Mouse (Mus musculus) stomach, postnatal 0 days (tissue): Measurements from ENCODE around the gene Cd37. TPM values are rescaled to one million over a fixed set of nuclear protein-coding genes. Genes with fewer than 3 reads are reported as not detected.

Experiments used
- ATAC-seq: fragments of 200-750 bp; cut with Nextera tagmentation; 2 replicates; pipeline ENCODE4 v1.8.0; 2017; ENCODE audit not compliant: low FRiP score, low TSS enrichment
- DNase-seq: peaks from one replicate; pipeline ENCODE4 v3.0.0-alpha.2; 2016; ENCODE audit warnings: low spot score
- H3K27ac ChIP-seq: fragments of 300-500 bp; sonication (generic); replicated peaks from 2 replicates; pipeline ENCODE4 v1.5.1; 2014; ENCODE audit warnings: mild to moderate bottlenecking, control low read depth
- H3K27me3 ChIP-seq: fragments of 300-500 bp; sonication (generic); 2 replicates; pipeline ENCODE4 v1.6.1; 2014; ENCODE audit warnings: low read length; ENCODE audit not compliant: control insufficient read depth, insufficient read depth
- H3K36me3 ChIP-seq: fragments of 300-500 bp; sonication (generic); 2 replicates; pipeline ENCODE4 v1.6.1; 2014; ENCODE audit warnings: low read length, mixed read lengths; ENCODE audit not compliant: control insufficient read depth, insufficient read depth
- H3K4me1 ChIP-seq: fragments of 300-500 bp; sonication (generic); replicated peaks from 2 replicates; pipeline ENCODE4 v1.6.1; 2014; ENCODE audit warnings: antibody characterized with exemption; ENCODE audit not compliant: control insufficient read depth, insufficient read depth
- H3K4me2 ChIP-seq: fragments of 300-500 bp; sonication (generic); replicated peaks from 2 replicates; pipeline ENCODE4 v1.6.1; 2014; ENCODE audit warnings: low read depth, mild to moderate bottlenecking, control low read depth, moderate library complexity
- H3K4me3 ChIP-seq: fragments of 300-500 bp; sonication (generic); 2 replicates; pipeline ENCODE4 v1.5.1; 2014; ENCODE audit warnings: low read depth, low read length, control low read depth
- H3K9ac ChIP-seq: fragments of 300-500 bp; sonication (generic); 2 replicates; pipeline ENCODE4 v1.6.1; 2014; ENCODE audit warnings: mild to moderate bottlenecking, low read length, control low read depth, mixed read lengths
- H3K9me3 ChIP-seq: fragments of 300-500 bp; sonication (generic); 2 replicates; pipeline ENCODE4 v1.6.1; 2016; ENCODE audit warnings: low read length; ENCODE audit not compliant: control insufficient read depth
- CTCF ChIP-seq: IDR thresholded peaks from 2 replicates; pipeline ENCODE4 v1.5.1; 2016; ENCODE audit warnings: antibody characterized with exemption, low read depth, mild to moderate bottlenecking, moderate library complexity
- EP300 ChIP-seq: optimal IDR thresholded peaks from 2 replicates; pipeline ENCODE3; 2016; ENCODE audit warnings: antibody characterized with exemption
- WGBS: fragments of 180-500 bp; shearing (Covaris S2); extraction: QIAGEN DNeasy Blood & Tissue Kit; methylation state at CpG from one replicate; pipeline ENCODE4 v1.1.7; 2014; 5-methylcytosine and 5-hydroxymethylcytosine counted together
- polyA plus RNA-seq: library from polyadenylated mRNA; unstranded; fragments of >200 nt; fragmentation: Nextera tagmentation; extraction: Ambion mirVana; gene quantifications from 2 replicates; pipeline ENCODE4 v1.2.1, GENCODE M21; 2015

Cd37 gene
- polyA plus RNA-seq, 1 experiment from 2014 or later = 1.5 TPM

- Histone ChIP-seq H3K9ac (no peak overlapping the region), H3K4me3 (no peak overlapping the region), H3K4me1 (no peaks in the 10 kb centered on the region), H3K4me2 (no peak overlapping the region), H3K9me3 (no peaks in the 10 kb centered on the region), H3K27ac (no peak overlapping the region), H3K27me3 (no peaks in the 10 kb centered on the region), H3K36me3 (peaks cover 15% of the 10 kb centered on the region)
- no peak for TF ChIP-seq CTCF
- no peak for TF ChIP-seq EP300
- DNase-seq = peak; percentile 11
- 95% methylated on average over 18 of the region's 18 CpGs for WGBS
- no peak for ATAC-seq
Observed at GRCm38 (mm10) chr7:45228548-45228947, 10.4 kb downstream of the Cd37 start.

- Histone ChIP-seq H3K4me3 (no peak overlapping the region), H3K27ac (no peak overlapping the region), H3K9ac (no peak overlapping the region), H3K9me3 (no peaks in the 10 kb centered on the region), H3K27me3 (no peaks in the 10 kb centered on the region), H3K36me3 (peaks cover 16% of the 10 kb centered on the region), H3K4me1 (no peaks in the 10 kb centered on the region), H3K4me2 (no peak overlapping the region)
- DNase-seq = no peak
- TF ChIP-seq EP300 = no peak
- no peak for TF ChIP-seq CTCF
- no peak for ATAC-seq
- 96% methylated on average over 5 of the region's 5 CpGs for WGBS
Observed at GRCm38 (mm10) chr7:45226421-45226820, 12.5 kb downstream of the Cd37 start.

DNA sequence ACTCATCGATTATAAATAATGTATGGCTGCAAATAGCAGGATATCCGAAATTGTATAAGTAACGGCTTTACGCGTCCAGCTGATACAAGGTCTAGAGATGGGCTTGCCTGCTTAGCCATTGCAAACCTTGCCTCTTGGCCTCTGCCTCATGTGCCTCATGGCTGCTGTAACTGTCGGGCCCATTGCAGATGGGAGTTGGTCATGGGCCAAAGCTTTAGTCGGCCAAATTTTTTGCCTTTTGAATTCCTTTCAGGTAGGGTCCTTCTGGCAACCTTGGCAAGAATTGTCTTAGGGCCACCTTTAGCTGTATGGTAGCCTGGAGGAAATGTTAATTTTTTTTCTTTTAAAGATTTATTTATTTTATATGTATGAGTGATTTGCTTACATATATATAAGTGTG, 14.1 kb downstream of the Cd37 start:
- WGBS = 91% methylated on average over 7 of the region's 7 CpGs
- Histone ChIP-seq H3K4me1 (no peaks in the 10 kb centered on the region), H3K4me2 (no peak overlapping the region), H3K27ac (no peak overlapping the region), H3K9ac (no peak overlapping the region), H3K36me3 (peaks cover 24% of the 10 kb centered on the region), H3K9me3 (no peaks in the 10 kb centered on the region), H3K4me3 (no peak overlapping the region), H3K27me3 (no peaks in the 10 kb centered on the region)
- ATAC-seq = no peak
- DNase-seq = no peak
- TF ChIP-seq CTCF (no peak), EP300 (no peak)

- no peak for ATAC-seq
- H3K4me1 ChIP-seq = no peaks in the 10 kb centered on the region
- no peaks in the 10 kb centered on the region for H3K27me3 ChIP-seq
- no peak overlapping the region for H3K9ac ChIP-seq
- DNase-seq = no peak
- no peak overlapping the region for H3K27ac ChIP-seq
- no peak overlapping the region for H3K4me3 ChIP-seq
- H3K36me3 ChIP-seq = peaks cover 23% of the 10 kb centered on the region
- no peaks in the 10 kb centered on the region for H3K9me3 ChIP-seq
- H3K4me2 ChIP-seq = no peak overlapping the region
- 67% methylated on average over 2 of the region's 2 CpGs for WGBS
- no peak for TF ChIP-seq CTCF
- TF ChIP-seq EP300 = no peak
Observed at GRCm38 (mm10) chr7:45221680-45222079, 17.2 kb downstream of the Cd37 start.

GRCm38 (mm10) chr7:45216442-45217183, 22.3 kb downstream of the Cd37 start:
- peak overlapping the region; percentile 69 for H3K4me3 ChIP-seq
- DNase-seq (peak; percentile 73), ATAC-seq (peak; percentile 28; the same call in 1 of the 2 replicates)
- no peaks in the 10 kb centered on the region for H3K27me3 ChIP-seq
- 3% methylated on average over 13 of the region's 13 CpGs for WGBS
- peak overlapping the region; percentile 95 for H3K4me2 ChIP-seq
- H3K9me3 ChIP-seq = no peaks in the 10 kb centered on the region
- H3K27ac ChIP-seq = peak overlapping the region; percentile 84
- H3K36me3 ChIP-seq = peaks cover 8% of the 10 kb centered on the region
- no peak for TF ChIP-seq CTCF
- no peak for TF ChIP-seq EP300
- peak overlapping the region; percentile 86 for H3K9ac ChIP-seq
- H3K4me1 ChIP-seq = no peaks in the 10 kb centered on the region; the same call in 1 of the 2 replicates

DNA sequence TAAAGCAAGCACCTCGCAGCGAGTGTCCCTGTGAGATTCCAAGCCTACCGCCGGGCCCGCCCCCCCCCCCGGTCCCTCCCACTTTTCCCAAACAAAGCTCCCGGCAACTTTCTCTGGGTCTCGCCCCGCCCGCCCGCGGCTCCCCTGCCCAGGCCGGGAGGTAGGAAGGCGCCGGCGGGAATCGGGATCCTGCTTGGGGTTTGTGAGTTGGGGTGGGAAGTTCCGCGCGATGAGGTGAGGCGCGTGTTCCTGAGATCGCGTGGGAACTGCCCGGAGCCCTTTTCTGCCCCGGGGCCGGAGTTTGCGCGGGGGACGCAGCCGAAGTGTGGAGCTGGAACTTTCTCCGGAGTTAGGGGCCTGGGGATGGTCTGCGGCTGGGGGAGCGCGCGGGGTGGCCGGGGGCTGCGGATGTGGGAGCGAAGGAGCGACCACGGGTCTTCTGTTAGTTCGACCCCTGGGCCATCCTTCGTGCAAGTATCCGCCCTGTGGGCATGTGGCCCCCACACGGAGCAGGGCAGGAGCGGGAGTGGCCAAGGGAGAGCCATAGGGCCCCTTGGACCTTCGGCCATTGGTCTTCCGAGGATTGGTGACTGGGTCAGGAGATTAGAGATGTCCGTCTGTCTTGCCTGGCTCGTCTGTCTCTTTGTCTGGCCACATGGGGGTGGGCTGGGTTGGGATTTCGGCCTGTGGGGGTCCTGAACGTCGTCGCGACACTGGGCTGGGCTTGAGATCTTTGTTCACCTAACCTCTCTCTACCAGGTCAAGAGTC, 23.1 kb downstream of the Cd37 start, which contains the start of gene Tead2:
Gene Tead2, plus strand, starts transcription at position 81 of the 769 bp plus-strand sequence.
- H3K27ac ChIP-seq = peak within 1 kb of the TSS; percentile 84
- peak; percentile 77 for DNase-seq
- 1% methylated on average over 54 of the region's 55 CpGs for WGBS
- H3K27me3 ChIP-seq = no peaks in the 10 kb centered on the region
- peak; percentile 21; the same call in 1 of the 2 replicates for ATAC-seq
- H3K9ac ChIP-seq = peak within 1 kb of the TSS; percentile 86
- no peaks in the 10 kb centered on the region for H3K9me3 ChIP-seq
- TF ChIP-seq CTCF (no peak), EP300 (no peak)
- no peaks in the 10 kb centered on the region; the same call in 1 of the 2 replicates for H3K4me1 ChIP-seq
- H3K36me3 ChIP-seq = peaks cover 8% of the 10 kb centered on the region
- H3K4me3 ChIP-seq = peak within 1 kb of the TSS; percentile 69
- H3K4me2 ChIP-seq = peak within 1 kb of the TSS; percentile 95
